ENCODE assay signal across 16 mouse cellular contexts in the genomic region with DNA sequence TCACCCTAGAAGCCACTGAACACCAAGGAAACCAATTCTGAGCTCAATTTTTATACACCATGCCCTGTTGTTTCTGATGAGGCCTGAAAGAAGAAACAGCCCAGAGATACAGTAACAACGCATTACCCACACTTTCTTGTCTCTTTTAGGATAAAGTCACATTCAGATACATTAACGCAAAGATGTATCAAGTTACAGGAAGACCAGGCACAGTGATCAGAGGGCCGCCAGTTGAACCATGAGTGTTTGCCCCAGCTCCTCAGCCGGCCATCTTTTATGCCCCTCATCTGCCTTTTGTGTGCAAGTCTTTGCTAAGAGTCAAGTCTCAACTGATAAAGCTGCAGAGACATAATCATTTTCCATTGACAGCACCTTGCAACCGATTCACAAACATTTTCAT.
"Had no signal": no experiment of that assay in that cellular context is flagged by ENCODE, and none has a peak within 500 bp of the region (broad histone marks: within the 10 kb centered on the region; RNA-seq: fewer than 3 reads in every experiment).

No protein-coding gene starts in this region.

- H3K9ac ChIP-seq: neural tube, embryonic 13.5 days; neural tube, embryonic 15.5 days; stomach, embryonic 15.5 days had no signal

- H3K27me3 ChIP-seq: stomach, embryonic 15.5 days had no signal

- H3K4me2 ChIP-seq: neural tube, embryonic 13.5 days; neural tube, embryonic 15.5 days; stomach, embryonic 15.5 days had no signal

- H3K4me1 ChIP-seq: neural tube, embryonic 13.5 days; neural tube, embryonic 15.5 days; stomach, embryonic 15.5 days had no signal

- H3K4me3 ChIP-seq: neural tube, embryonic 13.5 days; neural tube, embryonic 15.5 days; stomach, embryonic 15.5 days had no signal

- H3K27ac ChIP-seq: neural tube, embryonic 13.5 days; neural tube, embryonic 15.5 days; stomach, embryonic 15.5 days; stomach, postnatal 0 days had no signal

- H3K36me3 ChIP-seq: neural tube, embryonic 13.5 days; neural tube, embryonic 15.5 days; stomach, embryonic 15.5 days had no signal

- DNase-seq: retina, postnatal 1 day; right cerebral cortex, adult 18-20 months; right cerebral cortex, postnatal 14 days; right cerebral cortex, postnatal 25 days; right cerebral cortex, postnatal 4 days; spleen, adult 18-20 months; thymus, adult 18-20 months; thymus, adult 2 months; thymus, postnatal 14 days; thymus, postnatal 25 days; thymus, postnatal 36 days; thymus, postnatal 4 days had no signal

- H3K9me3 ChIP-seq: neural tube, embryonic 13.5 days; neural tube, embryonic 15.5 days; stomach, embryonic 15.5 days had no signal
